Mouse (Mus musculus) lung, adult 2 months (tissue): ENCODE data around the gene Rufy4.
A peak's percentile ranks its signal among the peaks of the same experiment; 100 is the strongest.

ENCODE experiments used
- CTCF ChIP-seq: fragments of 200-500 bp; IDR thresholded peaks from 2 replicates; pipeline ENCODE4 v1.5.1; 2011; ENCODE audit warnings: mild to moderate bottlenecking, low read length, control low read depth; ENCODE audit not compliant: insufficient read depth
- POLR2A ChIP-seq: fragments of 200-500 bp; IDR thresholded peaks from 2 replicates; pipeline ENCODE4 v1.6.1; 2011; ENCODE audit warnings: low read depth, mild to moderate bottlenecking, control low read depth, low read length, borderline replicate concordance; ENCODE audit errors: extremely low read depth

- no peak for TF ChIP-seq CTCF
- TF ChIP-seq POLR2A, result 0 out of 2 replicates have a peak, but pooled peaks have one; percentile 10
Measured at GRCm38 (mm10) chr1:74084065-74084705, 41.2 kb upstream of the Rufy4 start.
